Mouse (Mus musculus): Measurements from ENCODE around the gene Snx21.

- TF ChIP-seq POLR2A (IDR thresholded peaks at IDR 0.05; ENCODE audit: insufficient read length, low read depth) = no peak
- TF ChIP-seq REST (IDR thresholded peaks at IDR 0.05; ENCODE audit: insufficient read depth, insufficient read length) = no peak
- no peak for TF ChIP-seq TCF12 (IDR thresholded peaks at IDR 0.05; ENCODE audit: insufficient read depth, poor library complexity, severe bottlenecking)
- TF ChIP-seq USF1 (IDR thresholded peaks at IDR 0.05; ENCODE audit: low read depth) = no peak
Measured at GRCm38 (mm10) chr2:164761502-164761901, 24.1 kb upstream of the Snx21 start.

Measured in myocyte (in vitro differentiated cells).